Mouse (Mus musculus) limb, embryonic 11.5 days (tissue): Measurements from ENCODE around the gene Pepd. TPM values are rescaled to one million over a fixed set of nuclear protein-coding genes. Genes with fewer than 3 reads are reported as not detected.
A peak's percentile ranks its signal among the peaks of the same experiment; 100 is the strongest.

Experiments used
- ATAC-seq: fragments of 200-750 bp; cut with Nextera tagmentation; 2 replicates; pipeline ENCODE4 v1.8.0; 2017; ENCODE audit warnings: low read depth; ENCODE audit not compliant: insufficient number of reproducible peaks, low FRiP score, low TSS enrichment
- DNase-seq: peaks from one replicate; pipeline ENCODE4 v3.0.0-alpha.2; 2015; ENCODE audit warnings: low spot score
- H3K27ac ChIP-seq: fragments of 300-500 bp; sonication (generic); replicated peaks from 2 replicates; pipeline ENCODE4 v1.5.1; 2014; ENCODE audit warnings: low read depth, mild to moderate bottlenecking, low read length
- H3K27me3 ChIP-seq: fragments of 300-500 bp; sonication (generic); 2 replicates; pipeline ENCODE4 v1.6.1; 2014; ENCODE audit warnings: mild to moderate bottlenecking, low read length, mixed read lengths; ENCODE audit not compliant: control insufficient read depth, insufficient read depth
- H3K36me3 ChIP-seq: fragments of 300-500 bp; sonication (generic); 2 replicates; pipeline ENCODE4 v1.6.1; 2014; ENCODE audit warnings: mild to moderate bottlenecking, low read length, moderate library complexity, mixed read lengths; ENCODE audit not compliant: control insufficient read depth, insufficient read depth
- H3K4me1 ChIP-seq: fragments of 300-500 bp; sonication (generic); 2 replicates; pipeline ENCODE4 v1.6.1; 2014; ENCODE audit warnings: low read length, mixed read lengths; ENCODE audit not compliant: control insufficient read depth, insufficient read depth
- H3K4me2 ChIP-seq: fragments of 300-500 bp; sonication (generic); 2 replicates; pipeline ENCODE4 v1.6.1; 2014; ENCODE audit warnings: low read depth, mild to moderate bottlenecking, moderate library complexity; ENCODE audit not compliant: severe bottlenecking
- H3K4me3 ChIP-seq: fragments of 300-500 bp; sonication (generic); 2 replicates; pipeline ENCODE4 v1.5.1; 2014; ENCODE audit warnings: low read depth, low read length
- H3K9ac ChIP-seq: fragments of 300-500 bp; sonication (generic); 2 replicates; pipeline ENCODE4 v1.6.1; 2014; ENCODE audit warnings: mild to moderate bottlenecking, low read length
- H3K9me3 ChIP-seq: fragments of 300-500 bp; sonication (generic); 2 replicates; pipeline ENCODE4 v1.6.1; 2016; ENCODE audit warnings: low read length; ENCODE audit not compliant: control insufficient read depth
- WGBS: fragments of 180-500 bp; shearing (Covaris S2); extraction: QIAGEN DNeasy Blood & Tissue Kit; methylation state at CpG from one replicate; pipeline ENCODE4 v1.1.7; 2014; 5-methylcytosine and 5-hydroxymethylcytosine counted together
- polyA plus RNA-seq: library from polyadenylated mRNA; unstranded; fragments of >200 nt; fragmentation: Nextera tagmentation; extraction: Ambion mirVana; gene quantifications from 2 replicates; pipeline ENCODE4 v1.2.1, GENCODE M21; 2014

Pepd gene
- polyA plus RNA-seq, 1 experiment from 2014 or later = 68.6 TPM

- no peak for ATAC-seq
- Histone ChIP-seq H3K9me3 (no peaks in the 10 kb centered on the region), H3K27me3 (no peaks in the 10 kb centered on the region), H3K36me3 (peaks cover 5% of the 10 kb centered on the region; the same call in 1 of the 2 replicates), H3K4me2 (no peak overlapping the region), H3K27ac (no peak overlapping the region), H3K4me1 (0 out of 2 replicates have a peak, but pooled peaks cover 4% of the 10 kb centered on the region), H3K9ac (no peak overlapping the region), H3K4me3 (no peak overlapping the region)
- WGBS = 94% methylated on average over 3 of the region's 3 CpGs
- no peak for DNase-seq
These were observed 141.0 kb downstream of the Pepd start for GRCm38 (mm10) chr7:35053161-35053560.

GRCm38 (mm10) chr7:35054286-35054685 is 142.1 kb downstream of the Pepd start:
- ATAC-seq (no peak), DNase-seq (no peak)
- Histone ChIP-seq H3K27ac (no peak overlapping the region), H3K36me3 (peaks cover 5% of the 10 kb centered on the region; the same call in 1 of the 2 replicates), H3K4me2 (no peak overlapping the region), H3K9ac (no peak overlapping the region), H3K27me3 (no peaks in the 10 kb centered on the region), H3K9me3 (no peaks in the 10 kb centered on the region), H3K4me1 (0 out of 2 replicates have a peak, but pooled peaks cover 4% of the 10 kb centered on the region), H3K4me3 (no peak overlapping the region)
- WGBS = 88% methylated on average over 1 of the region's 1 CpGs

- ATAC-seq (no peak), DNase-seq (no peak)
- peaks cover 5% of the 10 kb centered on the region; the same call in 1 of the 2 replicates for H3K36me3 ChIP-seq
- H3K9ac ChIP-seq = peak overlapping the region; percentile 92
- H3K4me3 ChIP-seq = peak overlapping the region; percentile 94
- WGBS = 53% methylated on average over 2 of the region's 2 CpGs
- no peaks in the 10 kb centered on the region for H3K9me3 ChIP-seq
- H3K4me2 ChIP-seq = peak overlapping the region; percentile 79
- 0 out of 2 replicates have a peak, but pooled peaks cover 4% of the 10 kb centered on the region for H3K4me1 ChIP-seq
- no peak overlapping the region for H3K27ac ChIP-seq
- H3K27me3 ChIP-seq = no peaks in the 10 kb centered on the region
These were observed 142.9 kb downstream of the Pepd start for GRCm38 (mm10) chr7:35054977-35055618.

- ATAC-seq = peak; percentile 88
These were observed 143.6 kb downstream of the Pepd start for GRCm38 (mm10) chr7:35055619-35056435.

GRCm38 (mm10) chr7:35056436-35056864 is 144.3 kb downstream of the Pepd start, which contains the start of gene Cebpg:
Gene Cebpg, minus strand, starts transcription at chr7:35056573.
- Histone ChIP-seq H3K4me1 (0 out of 2 replicates have a peak, but pooled peaks cover 4% of the 10 kb centered on the region), H3K4me3 (peak within 1 kb of the TSS; percentile 94), H3K36me3 (no peaks in the 10 kb centered on the region), H3K27me3 (no peaks in the 10 kb centered on the region), H3K27ac (peak within 1 kb of the TSS; percentile 81), H3K9ac (peak within 1 kb of the TSS; percentile 92), H3K9me3 (no peaks in the 10 kb centered on the region), H3K4me2 (peak within 1 kb of the TSS; percentile 79)
- ATAC-seq (peak; percentile 96), DNase-seq (peak; percentile 98)
- 0% methylated on average over 42 of the region's 53 CpGs for WGBS

More at GRCm38 (mm10) chr7:35055619-35056435, 143.6 kb downstream of the Pepd start:
- Histone ChIP-seq H3K27ac (peak overlapping the region; percentile 81), H3K4me1 (0 out of 2 replicates have a peak, but pooled peaks cover 4% of the 10 kb centered on the region), H3K4me3 (peak overlapping the region; percentile 94), H3K4me2 (peak overlapping the region; percentile 79), H3K9ac (peak overlapping the region; percentile 92), H3K27me3 (no peaks in the 10 kb centered on the region), H3K36me3 (no peaks in the 10 kb centered on the region; the same call in 1 of the 2 replicates), H3K9me3 (no peaks in the 10 kb centered on the region)
- peak; percentile 60 for DNase-seq
- WGBS = under 1% methylated on average over 63 of the region's 77 CpGs

GRCm38 (mm10) chr7:35056999-35057398 is 144.8 kb downstream of the Pepd start:
- no peaks in the 10 kb centered on the region for H3K9me3 ChIP-seq
- no peaks in the 10 kb centered on the region for H3K27me3 ChIP-seq
- H3K9ac ChIP-seq = peak overlapping the region; percentile 35
- H3K4me3 ChIP-seq = peak overlapping the region; percentile 94
- DNase-seq (no peak), ATAC-seq (no peak)
- no peak overlapping the region for H3K27ac ChIP-seq
- no peaks in the 10 kb centered on the region for H3K36me3 ChIP-seq
- H3K4me1 ChIP-seq = 0 out of 2 replicates have a peak, but pooled peaks cover 4% of the 10 kb centered on the region
- 26% methylated on average over 10 of the region's 10 CpGs for WGBS
- peak overlapping the region; percentile 79 for H3K4me2 ChIP-seq

- H3K27me3 ChIP-seq = no peaks in the 10 kb centered on the region
- ATAC-seq (no peak), DNase-seq (no peak)
- no peaks in the 10 kb centered on the region for H3K36me3 ChIP-seq
- H3K4me1 ChIP-seq = 0 out of 2 replicates have a peak, but pooled peaks cover 4% of the 10 kb centered on the region
- WGBS = 81% methylated on average over 4 of the region's 4 CpGs
- H3K9me3 ChIP-seq = no peaks in the 10 kb centered on the region
- no peak overlapping the region for H3K9ac ChIP-seq
- H3K4me3 ChIP-seq = no peak overlapping the region
- H3K27ac ChIP-seq = no peak overlapping the region
- H3K4me2 ChIP-seq = no peak overlapping the region
These were observed 145.4 kb downstream of the Pepd start for GRCm38 (mm10) chr7:35057569-35057968.

- no peak overlapping the region for H3K4me3 ChIP-seq
- no peaks in the 10 kb centered on the region for H3K27me3 ChIP-seq
- WGBS = 69% methylated on average over 1 of the region's 1 CpGs
These were observed 146.2 kb downstream of the Pepd start for GRCm38 (mm10) chr7:35058329-35058728.

More at GRCm38 (mm10) chr7:35058329-35058728, 146.2 kb downstream of the Pepd start:
- no peak overlapping the region for H3K4me2 ChIP-seq
- ATAC-seq = no peak
- no peak overlapping the region for H3K9ac ChIP-seq
- H3K4me1 ChIP-seq = 0 out of 2 replicates have a peak, but pooled peaks cover 4% of the 10 kb centered on the region
- no peak overlapping the region for H3K27ac ChIP-seq
- H3K36me3 ChIP-seq = no peaks in the 10 kb centered on the region
- no peak for DNase-seq
- no peaks in the 10 kb centered on the region for H3K9me3 ChIP-seq
